Mouse (Mus musculus) regulatory T cell (primary cell): ENCODE results near the gene Kcnb1.

Experiments
- in situ Hi-C: fragments of 300-600 bp; cut with MboI, MseI; formaldehyde crosslinking; loops from one replicate; pipeline ENCODE4 v1.15.1; 2025; ENCODE audit warnings: high pct_unique_total_duplicates

The Kcnb1 gene

DNA sequence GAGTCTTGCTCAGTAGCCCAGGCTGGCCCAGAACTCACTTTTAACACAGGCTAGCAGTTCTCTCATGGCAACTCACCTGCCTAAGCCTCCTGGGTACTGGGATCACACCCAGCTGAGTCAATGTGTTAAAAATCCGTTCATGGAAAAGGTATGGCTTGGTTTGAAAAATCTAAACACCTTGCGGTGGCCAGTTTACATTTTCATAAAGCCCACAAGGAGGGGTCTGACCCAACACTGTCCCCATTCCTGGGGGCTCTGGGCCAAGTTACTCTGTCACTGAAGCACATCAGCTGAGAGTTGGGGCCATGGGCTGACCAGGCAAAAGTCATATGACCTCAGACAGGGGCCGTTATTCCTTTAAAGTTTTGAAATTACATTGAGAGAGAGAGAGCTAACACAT lies 109.6 kb downstream of the Kcnb1 start:
- in situ Hi-C loops, result no loop called here

GRCm38 (mm10) chr2:167079535-167080257 lies 110.3 kb downstream of the Kcnb1 start:
- in situ Hi-C loops, result no loop called here

GRCm38 (mm10) chr2:167078931-167079495 lies 110.9 kb downstream of the Kcnb1 start:
- in situ Hi-C loops, result no loop called here

GRCm38 (mm10) chr2:167078486-167078885 lies 111.5 kb downstream of the Kcnb1 start:
- in situ Hi-C loops, result no loop called here

GRCm38 (mm10) chr2:167077199-167077962 lies 112.6 kb downstream of the Kcnb1 start:
- in situ Hi-C loops, result no loop called here

DNA sequence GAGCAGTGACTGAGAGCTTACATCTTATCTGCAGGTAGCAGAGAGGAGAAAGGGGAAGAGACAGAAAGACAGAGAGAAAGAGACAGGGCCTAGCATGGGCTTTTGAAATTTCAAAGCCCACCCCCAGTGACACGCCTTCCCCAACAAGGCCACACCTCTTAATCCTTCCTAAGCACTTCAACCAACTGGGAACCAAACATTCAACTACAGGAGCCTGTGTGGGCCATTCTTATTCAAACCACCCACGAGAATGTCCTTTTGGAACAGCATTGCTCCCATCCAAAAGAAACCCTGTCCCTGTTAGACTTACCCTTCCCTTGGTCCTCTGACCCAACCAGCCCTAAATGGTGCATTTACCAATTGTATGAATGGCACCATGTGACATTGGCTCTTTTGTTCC lies 113.2 kb downstream of the Kcnb1 start:
- in situ Hi-C loops, result no loop called here

DNA sequence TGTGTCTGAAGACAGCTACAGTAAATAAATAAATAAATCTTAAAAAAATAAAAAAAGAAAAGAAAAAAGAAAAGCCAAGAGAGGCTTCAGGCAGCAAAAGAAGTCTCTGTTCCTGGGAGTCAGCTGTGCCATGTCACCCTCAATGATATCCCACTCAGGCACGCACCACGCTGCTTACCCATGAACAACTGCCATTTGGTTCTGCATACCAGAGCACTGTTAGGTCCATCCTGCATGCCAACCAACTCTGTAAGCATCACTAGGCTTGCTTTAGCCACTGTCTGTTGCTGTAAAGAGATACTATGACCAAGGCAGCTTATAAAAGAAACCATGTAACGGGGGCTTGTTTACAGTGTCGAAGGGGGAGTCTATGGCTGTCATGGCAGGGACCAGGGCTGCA lies 113.6 kb downstream of the Kcnb1 start:
- in situ Hi-C loops, result no loop called here

- in situ Hi-C loops, result loop anchor here (5.0 kb wide), 1 partner anchor 138 kb away; no protein-coding TSS in a partner anchor
Measured at GRCm38 (mm10) chr2:167074587-167074986, 115.4 kb downstream of the Kcnb1 start.

GRCm38 (mm10) chr2:167071641-167072601 lies 118.0 kb downstream of the Kcnb1 start:
- in situ Hi-C loops, result loop anchor here (5.0 kb wide), 1 partner anchor 140 kb away; no protein-coding TSS in a partner anchor

- in situ Hi-C loops, result loop anchor here (5.0 kb wide), 1 partner anchor 141 kb away; no protein-coding TSS in a partner anchor
Measured at GRCm38 (mm10) chr2:167071266-167071640, 118.7 kb downstream of the Kcnb1 start.

DNA sequence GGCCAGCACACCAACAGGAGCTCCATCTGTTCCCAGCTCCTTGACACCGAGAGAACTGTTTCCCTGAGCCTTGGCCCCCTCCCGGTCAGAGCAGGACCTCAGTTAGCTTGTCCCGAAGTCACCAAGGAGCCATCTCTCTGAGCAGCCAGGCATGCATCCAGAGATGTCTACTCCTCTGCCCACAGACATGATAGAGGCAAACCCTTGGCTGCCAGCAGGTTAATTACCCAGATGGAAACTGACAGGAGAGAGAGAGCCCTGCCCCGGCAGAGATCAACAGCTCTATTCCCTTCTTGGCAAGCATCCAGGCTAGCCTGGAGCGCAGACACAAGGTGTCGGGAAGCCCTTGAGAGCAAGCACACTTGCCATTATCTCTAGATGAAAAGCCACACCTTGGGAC lies 119.6 kb downstream of the Kcnb1 start:
- in situ Hi-C loops, result loop anchor here (5.0 kb wide), 1 partner anchor 142 kb away; no protein-coding TSS in a partner anchor

DNA sequence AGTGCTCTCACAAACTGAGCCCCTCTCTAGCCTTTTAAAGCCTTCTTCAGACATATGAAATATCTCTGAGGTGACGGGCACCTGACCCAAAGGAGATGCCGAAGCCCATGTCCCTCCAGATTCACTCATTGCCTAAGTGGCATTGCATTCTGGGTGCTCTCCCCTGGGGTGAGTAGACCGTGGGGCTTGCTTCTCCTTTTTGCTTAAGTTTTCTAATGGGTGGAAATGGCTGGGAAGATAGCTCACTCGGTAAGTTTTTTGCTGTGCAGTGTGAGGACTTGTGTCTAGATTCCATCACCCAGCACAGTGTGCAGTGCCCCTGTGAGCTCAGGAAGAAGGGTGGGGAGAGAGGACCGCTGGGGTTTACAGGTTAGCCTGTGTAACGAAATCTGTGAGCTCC lies 122.4 kb downstream of the Kcnb1 start:
- in situ Hi-C loops, result no loop called here

- in situ Hi-C loops, result no loop called here
Measured at GRCm38 (mm10) chr2:167066528-167067516, 123.1 kb downstream of the Kcnb1 start.

DNA sequence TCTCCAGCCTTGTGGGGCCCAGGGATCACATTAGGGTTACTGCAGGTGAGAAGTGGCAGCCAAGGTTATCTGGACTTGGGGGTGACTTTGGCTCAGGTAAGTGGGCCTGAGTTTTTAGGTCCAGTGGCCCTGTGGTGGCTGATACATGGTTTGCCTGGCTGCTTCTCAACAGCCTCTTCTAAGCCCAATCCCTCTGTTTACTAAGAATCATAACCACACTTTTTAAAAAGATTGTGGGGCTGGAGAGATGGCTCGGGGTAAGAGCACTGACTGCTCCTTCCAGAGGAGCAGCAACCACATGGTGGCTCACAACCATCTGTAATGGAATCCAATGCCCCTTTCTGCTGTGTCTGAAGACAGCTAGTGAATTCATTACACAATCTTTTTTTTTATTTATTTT lies 123.9 kb downstream of the Kcnb1 start:
- in situ Hi-C loops, result no loop called here

DNA sequence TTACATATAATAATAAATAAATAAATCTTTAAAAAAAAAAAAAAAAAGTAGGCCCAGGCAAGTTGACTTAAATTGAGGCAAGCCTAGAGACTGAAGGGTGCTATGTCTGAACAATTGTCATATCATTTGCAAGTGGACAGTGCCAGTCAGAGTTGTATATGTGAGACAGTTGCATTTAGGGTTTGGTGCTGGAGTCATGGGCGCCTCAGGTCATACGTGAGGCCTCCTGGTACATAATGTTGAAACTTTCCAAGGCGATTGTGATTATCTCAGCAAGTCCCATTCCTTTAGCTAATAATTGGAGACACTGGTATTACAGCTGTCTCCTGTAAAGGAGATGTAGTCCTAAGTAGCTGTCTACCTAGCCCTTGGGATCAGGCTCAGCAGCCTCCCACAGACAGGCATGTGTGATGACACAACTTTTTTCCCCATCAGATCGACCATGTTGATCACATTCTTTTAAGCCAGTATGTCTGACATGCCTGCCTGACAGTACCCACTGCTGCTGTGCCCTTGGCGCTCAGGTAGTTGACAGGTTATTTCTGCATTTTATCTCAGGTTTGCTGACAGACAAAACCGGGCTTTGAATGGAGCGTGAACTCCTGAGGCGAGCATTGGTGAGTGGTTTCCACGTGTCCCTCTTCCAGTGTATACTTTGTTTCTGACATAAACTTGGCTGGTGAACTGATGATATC lies 125.2 kb downstream of the Kcnb1 start:
- in situ Hi-C loops, result loop anchor here (5.0 kb wide), 1 partner anchor 438 kb away; no protein-coding TSS in a partner anchor

GRCm38 (mm10) chr2:167063906-167064496 lies 126.0 kb downstream of the Kcnb1 start:
- in situ Hi-C loops, result loop anchor here (5.0 kb wide), 1 partner anchor 438 kb away; no protein-coding TSS in a partner anchor

GRCm38 (mm10) chr2:167062965-167063880 lies 126.7 kb downstream of the Kcnb1 start, which contains the start of gene Znfx1:
Znfx1 (minus strand) TSS chr2:167063015.
- in situ Hi-C loops, result loop anchor here (5.0 kb wide), 1 partner anchor 439 kb away; no protein-coding TSS in a partner anchor

GRCm38 (mm10) chr2:167062497-167062911 lies 127.5 kb downstream of the Kcnb1 start:
- in situ Hi-C loops, result loop anchor here (5.0 kb wide), 1 partner anchor 440 kb away; no protein-coding TSS in a partner anchor
